Mouse (Mus musculus) small intestine, adult 10 weeks (tissue): ENCODE results near the gene Cd276. TPM values are rescaled to one million over a fixed set of nuclear protein-coding genes. Genes with fewer than 3 reads are reported as not detected.

Source experiments
- polyA plus RNA-seq: library from polyadenylated mRNA; stranded (reverse); fragments of 350-450 nt; fragmentation: Illumina TruSeq; extraction: RNeasy Lipid Tissue Mini Kit (QIAGEN cat#74804); gene quantifications from one replicate; pipeline ENCODE4 v1.2.3, GENCODE M21; 2014; ENCODE audit warnings: low replicate concordance

Gene Cd276
- 1.0 TPM for polyA plus RNA-seq

DNA sequence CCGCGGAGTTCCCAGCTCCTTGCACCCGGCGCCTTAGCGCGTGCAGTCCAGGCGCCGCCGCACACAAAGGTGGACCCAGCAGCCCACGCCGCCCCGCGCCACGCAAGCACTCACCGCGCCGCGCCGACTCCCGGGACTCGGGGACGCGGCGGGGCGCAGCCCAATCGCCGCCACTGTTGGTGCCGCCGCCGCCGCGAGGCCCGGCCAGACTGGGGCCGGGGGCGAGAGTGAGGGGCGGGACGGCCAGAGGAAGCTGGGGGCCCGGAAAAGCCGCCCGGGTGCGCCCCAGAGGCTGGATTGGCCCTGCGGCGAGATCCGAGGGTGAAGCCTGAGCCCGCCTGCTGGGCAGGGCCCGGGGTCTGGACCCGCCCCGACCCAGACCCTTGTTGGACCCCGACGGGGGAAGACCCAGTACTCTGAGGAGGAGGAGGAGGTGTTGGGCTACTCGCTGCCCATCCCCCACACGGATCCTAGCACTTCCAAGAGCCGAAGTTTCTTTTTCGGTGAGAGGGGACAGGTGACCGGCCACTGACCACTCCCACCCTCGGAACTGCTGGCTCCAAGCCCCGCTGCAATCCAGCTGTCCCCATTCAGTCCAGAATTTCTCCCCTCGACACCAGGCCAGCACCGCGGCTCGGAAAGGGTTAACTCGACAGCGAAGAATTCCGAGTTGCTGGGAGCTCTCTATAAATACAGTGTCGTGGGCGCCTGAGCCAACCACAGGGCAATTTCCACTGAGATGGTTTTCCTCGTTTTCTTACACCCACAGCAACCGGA is at the start of gene Cd276:
TSS of gene Cd276 (minus strand) at position 530 of the 777 bp plus-strand sequence.

DNA sequence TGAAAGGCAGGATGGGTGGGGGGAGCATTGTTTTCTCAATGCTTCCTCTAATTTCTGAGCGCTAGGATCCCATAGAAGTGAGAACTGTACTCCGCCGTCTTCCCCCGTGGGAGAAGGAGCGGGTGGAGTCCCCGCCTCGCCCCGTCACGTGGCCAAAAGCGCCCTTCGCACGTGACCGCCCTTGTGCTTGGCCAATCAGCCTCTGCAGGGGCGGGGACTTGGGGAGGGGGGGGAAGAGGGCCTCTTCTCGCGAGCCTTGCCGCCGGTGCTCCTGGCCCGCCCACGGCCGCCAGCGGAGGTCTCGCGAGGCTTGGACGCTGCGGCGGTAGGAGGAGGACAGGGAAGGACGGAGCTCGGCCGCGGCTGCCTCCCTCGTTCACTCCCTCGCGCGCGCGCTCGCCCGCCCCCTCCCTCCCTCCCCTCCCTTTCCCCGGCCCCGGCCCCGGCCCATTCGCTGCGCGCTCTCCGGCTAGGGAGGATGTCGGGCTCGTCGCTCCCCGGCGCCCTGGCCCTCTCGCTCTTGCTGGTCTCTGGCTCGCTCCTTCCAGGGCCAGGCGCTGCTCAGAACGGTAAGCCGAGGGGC is 26.8 kb upstream of the Cd276 start, which contains the start of gene Nptn:
TSS of gene Nptn (plus strand) at position 283 of the 583 bp plus-strand sequence.

DNA sequence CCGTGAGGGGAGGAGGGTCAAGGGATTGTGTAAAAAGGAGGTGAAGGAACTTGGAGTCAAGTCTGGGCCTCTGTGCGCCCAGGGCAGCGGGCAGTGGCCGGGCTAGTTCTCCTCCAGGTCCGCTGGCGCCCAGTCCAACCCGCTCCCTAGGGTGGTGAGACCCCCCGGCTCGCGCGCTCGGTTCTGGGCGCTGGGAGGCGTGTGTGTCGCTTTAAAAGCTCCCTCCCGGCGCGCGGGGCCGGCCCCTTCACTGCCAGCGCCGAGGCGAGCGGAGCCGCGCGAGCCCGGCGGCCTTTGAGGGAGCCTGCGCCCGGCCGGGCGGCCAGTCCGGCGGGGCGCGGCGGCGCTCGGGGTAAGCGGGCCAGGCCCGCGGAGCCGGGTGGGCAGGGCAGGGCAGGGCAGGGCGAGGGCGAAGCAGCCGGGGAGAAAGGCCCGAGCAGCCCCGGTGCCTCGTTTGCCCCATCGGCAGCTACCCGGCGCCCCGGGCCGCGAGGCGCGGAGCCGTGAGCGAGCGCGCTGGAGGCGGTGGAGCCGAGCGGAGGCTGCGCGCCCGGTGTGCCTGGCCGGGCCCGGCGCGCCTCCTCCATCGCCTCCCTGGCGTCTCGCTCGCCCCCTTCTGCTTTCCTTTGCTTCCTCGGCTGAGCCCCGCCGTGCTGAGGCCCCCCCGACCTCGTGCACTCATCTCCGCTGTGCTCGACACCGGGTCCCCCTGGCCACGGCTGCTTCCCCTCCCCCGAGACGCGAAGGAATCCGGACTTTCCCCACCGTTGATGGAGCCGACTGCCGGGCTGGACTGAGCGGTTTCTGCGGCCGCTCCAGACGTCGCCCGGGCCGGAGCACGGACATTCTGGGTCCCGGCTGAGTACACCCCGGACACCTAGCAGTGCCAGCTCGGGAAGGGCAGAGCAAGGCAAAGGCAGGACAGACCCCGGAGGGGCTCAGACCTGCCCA is 67.1 kb downstream of the Cd276 start, which contains the start of gene Insyn1:
TSS of gene Insyn1 (plus strand) at position 753 of the 951 bp plus-strand sequence.

Other genes with a start within 250 kb of the Cd276 start
- gene Loxl1, start 242.3 kb downstream of the Cd276 start, polyA plus RNA-seq, result 0.19 TPM
- gene Tbc1d21, start 185.0 kb downstream of the Cd276 start, polyA plus RNA-seq, result not detected
- gene Insyn1, start 66.8 kb downstream of the Cd276 start, polyA plus RNA-seq, result not detected
- gene Nptn, start 26.8 kb upstream of the Cd276 start, polyA plus RNA-seq, result 777 TPM
- gene Rec114, start 188.5 kb upstream of the Cd276 start, polyA plus RNA-seq, result not detected